Mouse (Mus musculus) embryo, embryonic 9.5 days (tissue): ENCODE data around the gene Gm2237.
"Not testable (repeated sequence)": the region's sequence is repeated elsewhere in the genome, so short reads cannot be mapped to it uniquely, and the experiment has no call there.

Source experiments
- DNase-seq: peaks from one replicate; pipeline ENCODE4 v3.0.0-alpha.2; 2017; ENCODE audit errors: extremely low spot score

Gene Gm2237

GRCm38 (mm10) chr14:19584804-19585667 lies at the start of gene Gm2237:
TSS of gene Gm2237 (minus strand) at chr14:19585135.
- peak; percentile 40 for DNase-seq

DNA sequence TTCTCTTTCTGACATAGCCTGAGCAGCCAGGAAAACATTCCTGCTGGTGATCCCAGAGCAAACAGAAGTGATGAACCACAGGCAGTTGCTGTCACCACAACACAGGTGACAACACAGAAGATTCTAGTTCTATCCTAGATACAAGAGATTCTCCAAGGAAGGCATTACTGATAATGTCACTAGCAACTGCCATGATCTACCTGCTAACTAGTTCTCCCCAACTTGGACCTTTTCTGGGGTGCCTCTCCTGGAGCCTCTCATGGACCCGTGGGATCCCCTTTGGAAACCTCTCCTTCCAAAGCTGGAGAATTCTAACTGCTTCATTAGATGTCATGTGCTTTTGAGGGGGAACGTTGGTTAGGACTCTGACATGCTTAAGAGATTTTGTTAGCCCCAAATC lies 17.5 kb upstream of the Gm2237 start, which contains the start of gene Gm5458:
Gm5458 (minus strand) TSS at position 101 of the 400 bp plus-strand sequence.
- not testable (repeated sequence) for DNase-seq

- DNase-seq: not testable (repeated sequence)
These were observed 35.1 kb downstream of the Gm2237 start, which contains the start of gene Gm2244 for GRCm38 (mm10) chr14:19549863-19550262. TSS of gene Gm2244 (minus strand) at chr14:19549963.
